Mouse (Mus musculus): ENCODE measurements around the gene Smim12. TPM values are rescaled to one million over a fixed set of nuclear protein-coding genes. Genes with fewer than 3 reads are reported as not detected.

The Smim12 gene
- polyA plus RNA-seq, 1 experiment: 19.3 TPM

DNA sequence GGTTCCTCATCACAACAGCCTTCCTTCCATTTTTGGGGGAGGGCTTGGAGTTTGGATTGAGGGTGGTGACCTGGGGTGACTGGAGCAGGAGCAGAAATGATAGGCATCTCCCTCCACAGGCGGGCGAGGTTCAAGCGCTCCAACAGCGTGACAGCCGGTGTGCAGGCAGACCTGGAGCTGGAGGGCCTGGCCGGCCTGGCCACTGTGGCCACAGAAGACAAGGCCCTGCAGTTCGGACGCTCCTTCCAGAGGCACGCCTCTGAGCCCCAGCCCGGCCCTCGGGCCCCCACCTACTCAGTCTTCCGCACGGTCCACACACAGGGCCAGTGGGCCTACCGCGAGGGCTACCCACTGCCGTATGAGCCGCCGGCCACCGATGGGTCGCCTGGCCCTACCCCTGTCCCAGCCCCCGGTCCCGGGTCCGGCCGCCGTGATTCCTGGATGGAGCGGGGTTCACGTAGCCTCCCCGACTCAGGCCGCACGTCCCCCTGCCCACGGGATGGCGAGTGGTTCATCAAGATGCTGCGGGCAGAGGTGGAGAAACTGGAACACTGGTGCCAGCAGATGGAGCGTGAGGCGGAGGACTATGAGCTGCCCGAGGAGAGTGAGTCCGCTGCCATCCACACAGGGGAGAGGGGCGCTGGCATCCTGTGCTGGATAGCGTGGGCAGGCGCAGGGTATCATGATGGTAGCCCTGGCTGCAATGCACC, 10.0 kb upstream of the Smim12 start:
- H3K4me3 ChIP-seq (ENCODE audit: extremely low read depth, insufficient read depth, insufficient read length): no peak overlapping the region
- 90% methylated on average over 40 of the region's 40 CpGs for WGBS
- H3K27me3 ChIP-seq (ENCODE audit: control insufficient read depth, insufficient read depth, low read length): no peaks in the 10 kb centered on the region

DNA sequence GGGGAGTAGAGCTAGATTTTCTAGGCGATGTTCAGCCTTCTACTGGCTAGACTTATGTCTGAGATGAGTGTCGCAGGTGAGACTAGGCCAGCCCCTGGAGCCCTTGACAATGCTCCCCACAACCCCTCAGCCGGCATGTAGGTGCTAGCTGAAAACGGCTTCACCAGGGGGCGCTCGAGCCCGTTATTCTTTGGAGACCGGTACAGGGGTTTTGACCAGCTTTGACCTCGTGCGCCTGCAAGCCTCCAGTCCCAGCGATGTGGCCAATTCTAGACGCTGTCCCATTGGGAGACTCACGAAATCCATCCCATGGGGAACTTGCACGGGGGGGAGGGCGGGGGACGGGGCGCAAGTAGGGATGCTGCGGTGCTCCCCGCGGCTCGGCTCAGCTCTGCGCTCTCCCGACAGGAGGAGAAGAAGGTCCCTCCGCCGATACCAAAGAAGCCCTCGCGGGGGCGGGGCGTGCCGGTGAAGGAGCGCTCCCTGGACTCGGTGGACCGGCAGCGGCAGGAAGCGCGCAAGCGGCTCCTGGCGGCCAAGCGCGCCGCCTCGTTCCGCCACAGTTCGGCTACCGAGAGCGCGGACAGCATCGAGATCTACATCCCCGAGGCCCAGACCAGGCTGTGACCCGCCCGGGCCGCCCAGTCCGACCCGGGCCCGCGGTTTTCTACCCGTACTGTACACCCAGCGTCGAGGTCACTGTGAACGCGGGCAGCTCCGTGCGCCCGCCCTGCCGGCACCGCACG, 7.7 kb upstream of the Smim12 start:
- TF ChIP-seq CTCF (IDR thresholded peaks at IDR 0.05; ENCODE audit: extremely low read depth, insufficient read depth, insufficient read length, insufficient replicate concordance) (peak; percentile 77), POLR2A (IDR thresholded peaks at IDR 0.05; ENCODE audit: low read depth, low read length) (no peak)
- Histone ChIP-seq H3K4me3 (ENCODE audit: extremely low read depth, insufficient read depth, insufficient read length) (peak overlapping the region; percentile 58), H3K27ac (ENCODE audit: insufficient read depth, low read length) (0 out of 2 replicates have a peak overlapping the region, but pooled peaks have one; percentile 25), H3K27me3 (ENCODE audit: control insufficient read depth, insufficient read depth, low read length) (no peaks in the 10 kb centered on the region), H3K36me3 (ENCODE audit: control insufficient read depth, insufficient read depth, low read length) (no peaks in the 10 kb centered on the region), H3K4me1 (ENCODE audit: control insufficient read depth, insufficient read depth, insufficient read length) (peaks cover 5% of the 10 kb centered on the region; the same call in 1 of the 2 replicates)
- DNase-seq (ENCODE audit: low read depth in 1 of 2, low spot score in 2 of 2): peak; percentile 72 to 88
- under 1% methylated on average over 67 of the region's 67 CpGs for WGBS

More for the DNA sequence above, 10.0 kb upstream of the Smim12 start:
- no peak overlapping the region for H3K27ac ChIP-seq (ENCODE audit: insufficient read depth, low read length)
- H3K4me1 ChIP-seq (ENCODE audit: control insufficient read depth, insufficient read depth, insufficient read length): peaks cover 5% of the 10 kb centered on the region; the same call in 1 of the 2 replicates
- no peaks in the 10 kb centered on the region for H3K36me3 ChIP-seq (ENCODE audit: control insufficient read depth, insufficient read depth, low read length)
- TF ChIP-seq POLR2A (IDR thresholded peaks at IDR 0.05; ENCODE audit: low read depth, low read length) (no peak), CTCF (IDR thresholded peaks at IDR 0.05; ENCODE audit: extremely low read depth, insufficient read depth, insufficient read length, insufficient replicate concordance) (no peak)
- no peak for DNase-seq (ENCODE audit: low read depth in 1 of 2, low spot score in 2 of 2)

DNA sequence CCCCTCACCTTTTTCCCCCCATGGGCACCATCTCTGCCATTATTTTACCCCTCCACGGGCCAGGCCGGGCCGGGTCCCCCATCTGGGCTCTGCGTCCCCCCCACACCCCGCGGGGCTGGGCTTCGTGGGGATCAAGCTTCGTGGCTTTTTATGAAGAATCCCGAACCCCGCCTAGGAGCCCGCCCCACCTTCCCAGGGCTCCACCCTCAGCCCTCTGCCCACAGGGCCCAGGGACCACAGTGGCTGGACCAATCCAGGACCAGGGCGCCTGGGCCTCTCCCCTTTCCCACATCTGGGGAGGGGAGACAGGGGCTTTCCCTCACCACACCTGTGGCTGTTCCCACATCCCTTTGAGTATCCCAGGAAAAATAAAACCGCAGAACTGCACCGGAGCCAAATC, 7.0 kb upstream of the Smim12 start:
- Histone ChIP-seq H3K27ac (ENCODE audit: insufficient read depth, low read length) (no peak overlapping the region), H3K4me3 (ENCODE audit: extremely low read depth, insufficient read depth, insufficient read length) (peak overlapping the region; percentile 58; the same call in 1 of the 2 replicates), H3K36me3 (ENCODE audit: control insufficient read depth, insufficient read depth, low read length) (no peaks in the 10 kb centered on the region), H3K27me3 (ENCODE audit: control insufficient read depth, insufficient read depth, low read length) (no peaks in the 10 kb centered on the region), H3K4me1 (ENCODE audit: control insufficient read depth, insufficient read depth, insufficient read length) (peaks cover 5% of the 10 kb centered on the region; the same call in 1 of the 2 replicates)
- TF ChIP-seq POLR2A (IDR thresholded peaks at IDR 0.05; ENCODE audit: low read depth, low read length): no peak
- TF ChIP-seq CTCF (IDR thresholded peaks at IDR 0.05; ENCODE audit: extremely low read depth, insufficient read depth, insufficient read length, insufficient replicate concordance): no peak
- no peak for DNase-seq (ENCODE audit: low read depth in 1 of 2, low spot score in 2 of 2)
- 12% methylated on average over 14 of the region's 14 CpGs for WGBS

- no peak for DNase-seq (ENCODE audit: low read depth in 1 of 2, low spot score in 2 of 2)
- WGBS: 73% methylated on average over 10 of the region's 10 CpGs
- no peak overlapping the region for H3K27ac ChIP-seq (ENCODE audit: insufficient read depth, low read length)
- TF ChIP-seq CTCF (IDR thresholded peaks at IDR 0.05; ENCODE audit: extremely low read depth, insufficient read depth, insufficient read length, insufficient replicate concordance) (no peak), POLR2A (IDR thresholded peaks at IDR 0.05; ENCODE audit: low read depth, low read length) (no peak)
- H3K4me3 ChIP-seq (ENCODE audit: extremely low read depth, insufficient read depth, insufficient read length): no peak overlapping the region
- peaks cover 5% of the 10 kb centered on the region; the same call in 1 of the 2 replicates for H3K4me1 ChIP-seq (ENCODE audit: control insufficient read depth, insufficient read depth, insufficient read length)
- H3K27me3 ChIP-seq (ENCODE audit: control insufficient read depth, insufficient read depth, low read length): no peaks in the 10 kb centered on the region
- H3K36me3 ChIP-seq (ENCODE audit: control insufficient read depth, insufficient read depth, low read length): no peaks in the 10 kb centered on the region
Observed at GRCm38 (mm10) chr4:127237271-127237670, 6.3 kb upstream of the Smim12 start.

DNA sequence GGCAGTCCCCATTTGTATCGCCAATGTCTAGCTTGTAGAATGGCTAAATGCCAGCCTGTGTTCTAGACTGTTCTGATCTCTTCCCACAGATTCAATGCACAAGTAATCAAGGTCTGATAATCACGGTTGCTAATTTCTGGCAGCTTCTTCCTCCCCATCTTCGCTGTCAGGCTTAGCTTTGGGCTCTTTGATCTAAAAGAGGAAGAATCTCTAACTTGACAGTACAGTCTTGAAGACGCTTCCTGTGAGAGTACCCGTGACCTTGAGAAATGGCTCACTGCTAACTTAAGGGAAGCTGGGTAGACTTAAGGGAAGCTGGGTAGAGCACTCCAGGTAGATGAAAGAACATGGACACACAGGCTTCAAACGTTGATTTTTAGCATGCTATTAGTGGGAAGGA, 888 bp upstream of the Smim12 start:
- Histone ChIP-seq H3K27me3 (ENCODE audit: control insufficient read depth, insufficient read depth, low read length) (no peaks in the 10 kb centered on the region), H3K27ac (ENCODE audit: insufficient read depth, low read length) (peak overlapping the region; percentile 64), H3K36me3 (ENCODE audit: control insufficient read depth, insufficient read depth, low read length) (peaks cover under 1% of the 10 kb centered on the region; the same call in 1 of the 2 replicates), H3K4me3 (ENCODE audit: extremely low read depth, insufficient read depth, insufficient read length) (no peak overlapping the region), H3K4me1 (ENCODE audit: control insufficient read depth, insufficient read depth, insufficient read length) (peaks cover 10% of the 10 kb centered on the region)
- 10% methylated on average over 6 of the region's 6 CpGs for WGBS
- TF ChIP-seq CTCF (IDR thresholded peaks at IDR 0.05; ENCODE audit: extremely low read depth, insufficient read depth, insufficient read length, insufficient replicate concordance) (no peak), POLR2A (IDR thresholded peaks at IDR 0.05; ENCODE audit: low read depth, low read length) (no peak; the same call in 1 of the 2 replicates)
- DNase-seq (ENCODE audit: low read depth in 1 of 2, low spot score in 2 of 2): peak; percentile 28 to 54

DNA sequence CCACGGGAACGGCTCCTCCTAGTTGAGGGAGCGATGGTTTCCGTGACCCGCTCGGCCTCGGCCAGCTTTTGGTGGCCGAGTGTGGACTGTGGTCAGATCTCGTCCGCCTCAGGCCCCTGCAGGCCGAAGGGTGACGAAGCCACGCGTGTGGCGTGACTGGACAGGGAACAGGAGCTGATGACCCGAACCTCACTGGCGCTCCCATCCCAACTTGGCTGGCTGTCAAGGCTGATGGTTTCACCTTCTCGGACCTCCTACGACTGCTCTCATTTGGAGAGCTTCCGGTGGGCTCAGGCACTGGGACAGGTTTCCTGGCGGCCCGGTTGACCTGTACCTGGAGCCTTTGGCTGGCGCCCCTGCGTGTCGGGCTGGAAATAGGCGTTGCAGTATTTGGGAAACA, 369 bp downstream of the Smim12 start:
- H3K4me1 ChIP-seq (ENCODE audit: control insufficient read depth, insufficient read depth, insufficient read length): peaks cover 10% of the 10 kb centered on the region
- WGBS: under 1% methylated on average over 26 of the region's 26 CpGs
- H3K36me3 ChIP-seq (ENCODE audit: control insufficient read depth, insufficient read depth, low read length): peaks cover 4% of the 10 kb centered on the region; the same call in 1 of the 2 replicates
- no peak for DNase-seq (ENCODE audit: low read depth in 1 of 2, low spot score in 2 of 2)
- no peaks in the 10 kb centered on the region for H3K27me3 ChIP-seq (ENCODE audit: control insufficient read depth, insufficient read depth, low read length)
- TF ChIP-seq CTCF (IDR thresholded peaks at IDR 0.05; ENCODE audit: extremely low read depth, insufficient read depth, insufficient read length, insufficient replicate concordance) (no peak), POLR2A (IDR thresholded peaks at IDR 0.05; ENCODE audit: low read depth, low read length) (no peak)
- peak overlapping the region; percentile 91 for H3K4me3 ChIP-seq (ENCODE audit: extremely low read depth, insufficient read depth, insufficient read length)
- peak overlapping the region; percentile 36; the same call in 1 of the 2 replicates for H3K27ac ChIP-seq (ENCODE audit: insufficient read depth, low read length)

All from spleen, adult 2 months (tissue).